Mouse (Mus musculus): ENCODE measurements around the gene Ckap4. TPM values are rescaled to one million over a fixed set of nuclear protein-coding genes. Genes with fewer than 3 reads are reported as not detected.
A peak's percentile ranks its signal among the peaks of the same experiment; 100 is the strongest.

Ckap4 gene
- polyA plus RNA-seq, 1 experiment from 2014 or later = 49.2 TPM

DNA sequence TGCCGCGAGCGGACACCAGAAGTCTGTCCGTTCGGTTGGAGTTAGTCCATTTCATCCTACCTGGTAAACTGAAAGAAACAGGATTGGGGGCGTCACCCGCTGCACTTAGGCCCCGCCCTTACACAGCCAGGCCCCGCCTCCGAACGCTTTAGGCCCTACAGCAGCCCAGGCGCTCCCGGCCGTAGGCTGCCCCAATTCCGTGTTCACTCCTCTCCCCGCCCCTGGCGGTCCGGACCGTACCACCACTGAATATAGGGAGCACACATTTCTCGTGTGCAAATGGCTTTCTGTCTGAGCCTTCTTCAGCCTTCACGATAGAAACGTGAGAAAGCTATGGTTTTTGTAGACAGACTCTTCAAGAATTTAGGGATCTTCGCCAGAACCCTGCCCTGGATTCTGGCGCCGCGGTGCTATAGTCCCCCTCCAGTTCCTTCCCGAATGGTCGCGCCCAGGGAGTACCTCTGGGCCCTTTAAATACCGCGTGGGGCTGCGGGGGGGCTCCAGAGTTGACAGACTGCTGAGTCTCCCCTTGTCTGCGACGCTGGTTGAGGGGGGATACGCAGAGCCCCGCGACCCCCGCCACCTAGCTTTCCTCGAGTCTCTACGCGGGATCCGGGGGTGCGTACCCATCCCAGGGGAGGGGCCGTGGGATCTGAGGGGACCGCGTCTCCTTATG, 42.7 kb upstream of the Ckap4 start, which contains the start of gene Tcp11l2:
Tcp11l2 (plus strand) TSS at position 232 of the 676 bp plus-strand sequence.
- peaks cover 21% of the 10 kb centered on the region; the same call in 1 of the 2 replicates for H3K4me1 ChIP-seq (ENCODE audit: insufficient read depth, low read depth, low read length)
- H3K9ac ChIP-seq (replicated peaks; ENCODE audit: low read depth) = peak within 1 kb of the TSS; percentile 87
- H3K9me3 ChIP-seq (ENCODE audit: low read length) = no peaks in the 10 kb centered on the region
- peak within 1 kb of the TSS; percentile 98 for H3K27ac ChIP-seq (ENCODE audit: low read length)
- H3K4me2 ChIP-seq (replicated peaks; ENCODE audit: low read depth, low read length) = peak within 1 kb of the TSS; percentile 75
- peak within 1 kb of the TSS; percentile 97 for H3K4me3 ChIP-seq (ENCODE audit: low read depth, low read length)
- TF ChIP-seq EP300 (IDR thresholded peaks at IDR 0.05) (no peak; the same call in 1 of the 2 replicates), CTCF (IDR thresholded peaks at IDR 0.05) (peak; percentile 51)
- peak; percentile 97 for ATAC-seq
- no peaks in the 10 kb centered on the region for H3K27me3 ChIP-seq (replicated peaks; ENCODE audit: insufficient read depth, low read length)
- 1% methylated on average over 46 of the region's 46 CpGs for WGBS
- peak; percentile 98 for DNase-seq (ENCODE audit: low spot score)
- H3K36me3 ChIP-seq (ENCODE audit: insufficient read depth, low read length) = no peaks in the 10 kb centered on the region

DNA sequence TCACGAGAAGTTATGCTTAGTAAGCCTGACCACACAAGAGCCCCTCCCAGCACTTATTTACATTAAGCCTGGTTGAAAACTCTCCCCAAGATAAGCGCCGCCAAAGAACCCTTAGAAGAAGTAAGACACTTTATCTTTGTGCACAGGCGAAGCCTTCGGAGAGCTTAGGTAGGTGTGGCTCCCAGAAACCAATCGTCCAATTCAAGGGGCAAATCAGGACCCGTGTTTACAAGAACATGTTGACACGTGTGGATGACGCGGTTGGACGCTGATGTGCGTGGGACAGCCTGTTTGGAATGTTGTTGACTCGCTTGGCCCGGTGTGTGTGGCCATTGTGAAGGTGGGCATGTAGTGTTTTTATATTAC, 42.1 kb upstream of the Ckap4 start:
- Histone ChIP-seq H3K4me1 (ENCODE audit: insufficient read depth, low read depth, low read length) (peaks cover 20% of the 10 kb centered on the region; the same call in 1 of the 2 replicates), H3K4me3 (ENCODE audit: low read depth, low read length) (peak overlapping the region; percentile 97), H3K9ac (replicated peaks; ENCODE audit: low read depth) (peak overlapping the region; percentile 87), H3K36me3 (ENCODE audit: insufficient read depth, low read length) (no peaks in the 10 kb centered on the region), H3K27me3 (replicated peaks; ENCODE audit: insufficient read depth, low read length) (no peaks in the 10 kb centered on the region), H3K4me2 (replicated peaks; ENCODE audit: low read depth, low read length) (peak overlapping the region; percentile 75), H3K9me3 (ENCODE audit: low read length) (no peaks in the 10 kb centered on the region), H3K27ac (ENCODE audit: low read length) (peak overlapping the region; percentile 98)
- peak; percentile 85 for ATAC-seq
- under 1% methylated on average over 14 of the region's 14 CpGs for WGBS
- DNase-seq (ENCODE audit: low spot score) = peak; percentile 97
- TF ChIP-seq CTCF (IDR thresholded peaks at IDR 0.05) (no peak), EP300 (IDR thresholded peaks at IDR 0.05) (peak; percentile 91)

DNA sequence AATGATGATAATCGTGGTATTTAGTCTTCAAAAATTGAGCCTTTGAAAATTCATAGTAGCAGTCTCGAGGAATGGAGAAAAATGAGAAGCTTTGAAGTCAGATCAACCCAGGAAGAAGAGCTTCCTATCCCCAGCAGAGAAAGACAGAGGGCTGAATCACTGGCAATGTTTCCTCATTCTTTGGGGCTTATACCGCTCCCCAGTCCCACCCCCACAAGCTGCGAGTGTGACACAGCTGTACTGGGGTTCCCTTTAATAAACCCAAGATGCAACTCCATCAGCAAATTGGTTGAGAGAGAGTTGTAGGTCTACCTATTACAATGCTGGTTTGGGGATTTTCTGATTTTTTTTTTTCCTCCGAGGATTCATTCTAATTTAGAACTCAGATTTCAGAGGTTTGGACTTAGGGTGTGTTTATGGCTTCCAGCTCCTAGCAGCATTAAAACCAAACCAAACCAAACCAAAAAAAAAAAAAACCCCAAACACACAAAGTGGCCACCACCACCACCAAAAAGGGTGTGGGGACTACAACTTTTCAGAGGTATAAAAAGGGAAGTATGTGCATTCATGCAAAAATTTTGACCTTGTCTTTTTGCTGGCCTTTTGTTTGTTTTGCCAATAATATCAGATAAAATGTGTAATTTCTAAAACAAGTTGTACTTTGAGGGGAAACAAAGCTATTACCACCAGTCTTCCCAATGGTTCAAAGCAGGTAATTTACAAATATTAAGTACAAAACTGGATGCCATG, 40.0 kb upstream of the Ckap4 start:
- TF ChIP-seq EP300 (IDR thresholded peaks at IDR 0.05) = no peak
- TF ChIP-seq CTCF (IDR thresholded peaks at IDR 0.05) = no peak
- 59% methylated on average over 5 of the region's 5 CpGs for WGBS
- H3K4me1 ChIP-seq (ENCODE audit: insufficient read depth, low read depth, low read length) = peaks cover 17% of the 10 kb centered on the region; the same call in 1 of the 2 replicates
- no peaks in the 10 kb centered on the region for H3K27me3 ChIP-seq (replicated peaks; ENCODE audit: insufficient read depth, low read length)
- no peak overlapping the region for H3K4me2 ChIP-seq (replicated peaks; ENCODE audit: low read depth, low read length)
- no peaks in the 10 kb centered on the region for H3K9me3 ChIP-seq (ENCODE audit: low read length)
- no peaks in the 10 kb centered on the region for H3K36me3 ChIP-seq (ENCODE audit: insufficient read depth, low read length)
- DNase-seq (ENCODE audit: low spot score) (peak; percentile 12), ATAC-seq (no peak)
- H3K4me3 ChIP-seq (ENCODE audit: low read depth, low read length) = no peak overlapping the region
- H3K9ac ChIP-seq (replicated peaks; ENCODE audit: low read depth) = no peak overlapping the region
- H3K27ac ChIP-seq (ENCODE audit: low read length) = no peak overlapping the region

DNA sequence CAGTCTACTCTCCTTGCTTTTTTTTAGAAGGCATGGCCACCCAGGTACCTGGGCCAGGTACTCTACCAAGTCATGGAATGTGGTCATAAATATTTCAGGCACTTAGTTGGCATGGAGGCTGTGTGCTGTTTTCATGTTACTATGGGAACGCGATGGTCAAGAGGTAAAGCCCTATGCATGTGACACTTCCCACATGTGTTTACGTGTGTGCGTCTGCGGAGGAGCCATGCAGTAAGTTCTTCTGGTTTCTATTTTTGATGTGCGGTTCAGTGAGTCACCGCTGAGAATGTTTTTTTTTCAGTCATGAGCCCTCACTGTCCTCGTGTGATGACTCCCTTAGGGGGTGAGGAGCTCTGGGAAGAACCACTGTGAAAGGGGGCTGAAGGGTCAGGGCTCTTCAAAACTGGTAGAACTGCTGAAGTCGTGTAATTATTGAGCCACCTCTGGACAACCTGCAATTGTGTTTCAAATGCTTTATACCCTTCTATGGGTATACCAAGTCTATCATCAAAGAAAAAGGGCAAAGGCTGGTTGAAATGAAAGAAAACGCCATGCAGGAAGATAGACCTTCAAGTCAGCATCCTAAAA, 37.3 kb upstream of the Ckap4 start:
- TF ChIP-seq EP300 (IDR thresholded peaks at IDR 0.05) = peak; percentile 78
- no peak for TF ChIP-seq CTCF (IDR thresholded peaks at IDR 0.05)
- Histone ChIP-seq H3K9me3 (ENCODE audit: low read length) (no peaks in the 10 kb centered on the region), H3K4me1 (ENCODE audit: insufficient read depth, low read depth, low read length) (0 out of 2 replicates have a peak, but pooled peaks cover 5% of the 10 kb centered on the region), H3K36me3 (ENCODE audit: insufficient read depth, low read length) (no peaks in the 10 kb centered on the region), H3K9ac (replicated peaks; ENCODE audit: low read depth) (no peak overlapping the region), H3K4me2 (replicated peaks; ENCODE audit: low read depth, low read length) (no peak overlapping the region), H3K27me3 (replicated peaks; ENCODE audit: insufficient read depth, low read length) (no peaks in the 10 kb centered on the region), H3K27ac (ENCODE audit: low read length) (no peak overlapping the region), H3K4me3 (ENCODE audit: low read depth, low read length) (no peak overlapping the region)
- 57% methylated on average over 10 of the region's 10 CpGs for WGBS
- ATAC-seq = peak; percentile 77
- DNase-seq (ENCODE audit: low spot score) = peak; percentile 77

DNA sequence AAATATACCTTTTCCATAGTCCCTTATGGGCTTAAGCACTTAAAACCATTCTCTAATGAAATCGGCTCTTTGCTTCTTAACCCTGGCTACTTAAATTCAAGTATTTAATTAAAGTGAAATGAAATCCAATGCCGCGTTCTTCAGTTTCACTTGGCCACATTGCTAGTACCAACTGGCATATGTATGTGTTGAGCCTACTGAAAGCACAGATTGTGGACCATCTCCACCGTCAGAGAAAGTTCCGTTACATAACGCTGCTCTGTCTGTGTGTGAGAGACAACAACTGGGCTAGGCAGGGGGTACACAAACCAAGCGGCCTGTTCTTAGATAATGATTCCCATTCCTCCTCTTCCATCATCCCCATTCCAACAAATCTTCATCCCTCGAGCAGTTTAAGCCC, 30.6 kb upstream of the Ckap4 start:
- Histone ChIP-seq H3K9me3 (ENCODE audit: low read length) (no peaks in the 10 kb centered on the region), H3K27me3 (replicated peaks; ENCODE audit: insufficient read depth, low read length) (no peaks in the 10 kb centered on the region), H3K4me1 (ENCODE audit: insufficient read depth, low read depth, low read length) (no peaks in the 10 kb centered on the region), H3K36me3 (ENCODE audit: insufficient read depth, low read length) (no peaks in the 10 kb centered on the region), H3K27ac (ENCODE audit: low read length) (no peak overlapping the region), H3K9ac (replicated peaks; ENCODE audit: low read depth) (no peak overlapping the region), H3K4me2 (replicated peaks; ENCODE audit: low read depth, low read length) (no peak overlapping the region), H3K4me3 (ENCODE audit: low read depth, low read length) (no peak overlapping the region)
- no peak for TF ChIP-seq CTCF (IDR thresholded peaks at IDR 0.05)
- TF ChIP-seq EP300 (IDR thresholded peaks at IDR 0.05) = no peak
- 70% methylated on average over 8 of the region's 8 CpGs for WGBS
- no peak for DNase-seq (ENCODE audit: low spot score)
- no peak for ATAC-seq
